Mouse (Mus musculus): Measurements from ENCODE around the gene B4galt7. TPM values are rescaled to one million over a fixed set of nuclear protein-coding genes. Genes with fewer than 3 reads are reported as not detected.

The B4galt7 gene
- 21.0 and 22.2 TPM in 2 replicates for polyA plus RNA-seq (2012)

DNA sequence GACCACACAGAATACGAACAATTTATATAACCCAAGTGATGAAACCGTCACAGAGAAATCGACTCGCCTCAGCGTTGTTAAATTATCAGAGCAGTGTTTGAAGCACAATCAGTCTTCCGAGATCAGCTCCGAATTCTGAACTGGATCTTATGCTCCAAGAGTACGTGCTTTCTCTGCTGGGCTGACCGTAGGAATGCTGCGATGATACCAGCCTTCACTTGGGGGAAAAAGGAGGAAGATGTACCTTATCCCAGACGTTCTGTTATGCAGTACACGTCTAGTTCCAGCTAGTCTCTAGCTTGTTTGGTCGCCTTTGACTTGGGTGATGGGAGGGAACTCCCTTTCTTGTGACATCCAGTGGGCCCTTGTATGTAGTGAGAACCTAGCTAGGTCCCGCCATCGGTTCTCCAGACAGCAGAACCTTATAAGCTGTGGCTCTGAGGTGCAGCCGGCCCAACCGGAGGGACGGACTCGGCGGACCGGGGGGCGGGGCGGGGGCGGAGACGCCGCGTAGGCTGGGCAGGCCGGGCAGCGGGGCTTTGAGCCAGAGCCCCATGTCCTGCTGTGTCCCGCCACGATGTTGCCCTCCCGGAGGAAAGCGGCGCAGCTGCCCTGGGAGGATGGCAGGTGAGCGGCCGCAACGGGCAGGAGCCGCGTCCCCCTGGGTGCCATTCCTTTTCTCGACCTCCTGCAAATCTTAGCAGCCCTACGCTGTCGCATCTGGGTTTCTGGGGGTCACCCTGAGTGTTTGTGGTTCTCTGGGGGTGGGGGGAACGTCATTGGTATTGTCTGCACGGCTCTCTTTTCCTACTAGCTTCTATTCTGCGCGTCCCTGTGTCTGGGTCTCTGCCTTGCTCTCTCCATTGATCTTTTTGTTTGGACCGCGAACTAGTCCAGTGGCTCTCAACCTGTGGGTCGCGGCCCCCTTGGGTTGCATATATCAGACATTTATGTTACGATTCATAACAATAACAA lies at the start of gene B4galt7:
TSS of gene B4galt7 (plus strand) at position 331 of the 975 bp plus-strand sequence.
- no peak for TF ChIP-seq GATA1 (IDR thresholded peaks at IDR 0.05; ENCODE audit: low read length)

DNA sequence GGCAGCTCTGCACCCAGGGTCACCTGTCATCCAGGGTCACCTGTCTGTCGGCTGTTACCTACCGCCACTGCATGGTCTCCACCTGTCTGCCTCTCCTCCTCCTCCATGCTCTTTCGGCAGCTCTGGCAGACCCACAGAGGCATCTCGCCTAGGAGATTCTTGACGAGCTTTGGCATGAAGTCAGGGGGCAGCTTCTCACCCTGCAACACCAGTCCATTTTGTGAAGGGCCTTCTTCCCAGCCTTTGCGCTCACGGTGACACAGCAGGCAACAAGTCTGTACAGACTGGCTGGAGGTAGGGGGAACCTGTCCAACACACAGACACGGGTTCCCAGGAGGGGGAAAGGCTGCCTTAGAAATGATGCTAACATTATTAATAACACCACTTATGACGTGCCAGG lies 43.8 kb upstream of the B4galt7 start:
- TF ChIP-seq GATA1 (IDR thresholded peaks at IDR 0.05; ENCODE audit: low read length): no peak

DNA sequence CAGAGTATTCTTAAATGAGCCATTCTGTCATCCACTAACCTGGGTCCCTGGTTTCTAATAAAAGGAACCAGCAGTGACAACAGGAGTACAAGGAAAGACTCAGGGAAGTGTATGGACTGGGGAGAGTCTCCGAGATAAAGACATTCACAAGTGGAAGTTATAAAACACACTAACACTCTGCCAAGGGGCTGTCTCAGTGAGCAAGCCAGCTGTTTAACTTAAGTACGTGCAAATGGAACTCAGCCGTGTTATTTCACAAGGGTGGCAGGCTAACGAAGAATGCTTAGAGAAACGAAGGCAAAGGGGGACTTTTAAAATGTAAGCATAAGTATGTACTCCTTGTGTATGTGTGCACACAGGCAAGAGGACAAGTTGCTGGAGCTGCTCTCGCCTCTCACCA lies 42.2 kb upstream of the B4galt7 start:
- TF ChIP-seq GATA1 (IDR thresholded peaks at IDR 0.05; ENCODE audit: low read length): no peak

DNA sequence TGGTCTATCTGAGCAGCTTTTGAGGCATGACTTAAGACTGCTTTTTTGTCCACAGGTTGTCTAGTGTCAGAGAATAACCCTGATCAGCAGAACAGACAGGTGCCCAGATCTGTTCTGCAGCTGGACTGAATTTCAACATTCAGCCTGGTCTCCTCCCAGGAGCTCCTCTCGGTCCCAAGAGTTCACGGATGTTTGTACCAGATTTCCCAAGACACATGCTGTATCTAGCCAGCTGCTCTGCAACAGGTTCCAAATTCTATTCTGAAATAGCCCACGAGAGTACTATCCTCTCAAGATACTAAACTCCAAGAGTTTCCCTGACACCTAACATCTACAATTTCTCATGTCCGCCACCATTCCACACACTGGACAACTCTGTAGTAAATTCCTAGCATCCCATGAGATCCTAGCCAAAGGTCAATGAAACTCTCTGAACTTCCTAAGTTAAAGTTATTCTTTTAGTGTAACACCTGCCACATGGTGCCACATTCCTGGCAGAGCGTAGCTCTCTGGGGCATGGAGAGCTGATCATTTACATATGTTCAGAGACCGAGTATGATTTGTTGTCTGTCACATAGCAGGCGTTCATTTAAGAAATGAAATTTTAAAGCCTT lies 36.3 kb upstream of the B4galt7 start:
- no peak for TF ChIP-seq GATA1 (IDR thresholded peaks at IDR 0.05; ENCODE audit: low read length)

DNA sequence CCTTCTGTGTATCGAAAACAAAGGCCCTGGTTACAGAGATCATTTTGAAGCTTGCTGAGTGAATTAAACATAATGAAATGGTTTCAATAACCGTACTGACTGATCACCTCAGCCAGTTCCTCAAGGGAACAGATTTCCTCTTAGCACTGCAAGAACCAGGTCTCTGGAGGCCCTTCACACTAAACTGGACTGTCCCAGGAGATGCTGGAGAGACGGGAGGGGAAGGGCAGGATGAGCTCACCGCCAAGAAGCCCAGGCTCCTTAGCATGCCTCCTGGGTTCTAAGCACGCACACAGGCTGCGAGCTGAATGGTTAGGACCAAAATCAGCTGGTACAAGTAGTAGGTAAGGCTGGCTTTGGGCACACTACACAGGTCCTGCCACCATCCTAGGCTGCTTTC lies 32.7 kb upstream of the B4galt7 start:
- TF ChIP-seq GATA1 (IDR thresholded peaks at IDR 0.05; ENCODE audit: low read length): no peak

DNA sequence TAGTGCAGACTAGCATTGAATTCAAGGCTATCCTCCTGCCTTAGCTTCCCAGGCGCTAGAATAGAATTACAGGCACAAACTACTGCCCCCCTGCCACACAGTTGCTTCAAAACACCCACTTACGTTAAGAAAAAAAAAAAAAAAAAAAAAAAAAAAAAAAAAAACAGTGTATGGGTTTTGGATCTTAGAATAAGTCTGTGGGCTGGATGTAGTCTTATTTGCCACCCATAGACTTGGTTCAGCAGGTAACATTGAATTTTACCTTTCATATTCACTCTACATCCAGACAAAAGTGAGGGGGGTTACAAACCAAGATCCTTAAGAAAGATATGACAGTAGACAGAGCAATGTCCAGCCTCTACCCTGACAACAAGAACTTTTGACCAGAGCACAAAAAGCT lies 31.7 kb upstream of the B4galt7 start:
- TF ChIP-seq GATA1 (IDR thresholded peaks at IDR 0.05; ENCODE audit: low read length): no peak

DNA sequence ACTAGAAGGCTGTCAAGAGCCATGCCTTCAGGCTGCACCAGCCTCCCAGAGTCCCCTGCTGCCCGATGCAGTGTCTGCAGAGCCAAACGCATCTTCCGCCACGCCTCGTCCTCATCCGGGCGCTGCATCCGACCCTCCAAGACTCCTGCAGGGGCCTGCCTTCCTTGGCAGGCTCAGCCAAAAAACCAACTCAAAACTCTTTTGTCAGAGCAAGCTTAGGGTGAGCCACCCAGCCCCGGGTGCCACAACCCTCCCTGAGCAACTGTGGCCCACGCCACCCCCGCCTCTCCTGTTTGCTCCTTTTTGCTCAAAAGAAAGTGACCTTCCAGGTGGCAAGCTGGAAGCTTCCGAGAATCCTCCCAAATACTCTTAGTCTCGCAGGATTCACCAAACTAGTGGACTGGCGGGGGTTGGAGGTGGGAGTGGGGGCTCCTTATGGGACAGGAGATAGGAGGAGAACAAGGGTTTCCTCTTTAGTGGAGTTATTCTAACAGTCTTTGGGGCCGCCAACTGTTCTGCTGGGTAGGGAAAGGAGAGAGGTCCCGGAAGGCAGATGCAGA lies 29.9 kb upstream of the B4galt7 start:
- TF ChIP-seq GATA1 (IDR thresholded peaks at IDR 0.05; ENCODE audit: low read length): no peak

DNA sequence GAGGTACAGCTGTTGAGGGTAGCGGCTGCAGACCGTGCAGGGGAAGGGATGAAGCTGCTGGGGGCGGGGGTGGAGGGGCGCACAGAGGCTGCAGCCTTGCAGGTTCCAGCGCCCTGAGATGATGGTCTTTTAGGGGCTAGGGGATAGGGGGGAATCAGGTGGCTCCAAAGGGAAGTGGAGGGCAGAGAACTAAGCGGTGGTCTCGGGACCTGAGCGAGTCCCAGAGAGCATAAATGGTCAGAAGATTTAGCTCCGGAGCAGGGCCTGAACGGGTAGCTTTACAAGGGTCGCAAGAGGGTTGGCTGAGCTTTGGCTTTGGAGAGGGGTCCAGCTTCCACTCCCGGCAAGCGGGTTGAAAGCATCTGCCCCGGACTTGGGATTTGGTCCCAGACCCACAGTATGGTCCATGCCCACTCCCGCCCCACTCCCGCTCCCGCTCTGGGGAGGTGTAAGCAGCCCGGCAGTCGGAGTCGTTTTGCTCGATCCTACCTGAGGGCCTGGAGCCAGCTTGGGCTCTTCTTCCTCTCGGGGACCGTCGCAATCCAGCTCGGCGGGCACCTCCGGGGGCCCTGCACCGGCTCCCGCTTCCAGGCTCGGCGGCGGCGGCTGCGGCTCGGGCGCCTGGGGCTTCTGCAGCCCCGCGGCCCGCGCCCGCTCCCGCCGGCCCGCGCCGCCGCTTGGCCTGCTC lies 29.3 kb upstream of the B4galt7 start:
- no peak for TF ChIP-seq GATA1 (IDR thresholded peaks at IDR 0.05; ENCODE audit: low read length)

DNA sequence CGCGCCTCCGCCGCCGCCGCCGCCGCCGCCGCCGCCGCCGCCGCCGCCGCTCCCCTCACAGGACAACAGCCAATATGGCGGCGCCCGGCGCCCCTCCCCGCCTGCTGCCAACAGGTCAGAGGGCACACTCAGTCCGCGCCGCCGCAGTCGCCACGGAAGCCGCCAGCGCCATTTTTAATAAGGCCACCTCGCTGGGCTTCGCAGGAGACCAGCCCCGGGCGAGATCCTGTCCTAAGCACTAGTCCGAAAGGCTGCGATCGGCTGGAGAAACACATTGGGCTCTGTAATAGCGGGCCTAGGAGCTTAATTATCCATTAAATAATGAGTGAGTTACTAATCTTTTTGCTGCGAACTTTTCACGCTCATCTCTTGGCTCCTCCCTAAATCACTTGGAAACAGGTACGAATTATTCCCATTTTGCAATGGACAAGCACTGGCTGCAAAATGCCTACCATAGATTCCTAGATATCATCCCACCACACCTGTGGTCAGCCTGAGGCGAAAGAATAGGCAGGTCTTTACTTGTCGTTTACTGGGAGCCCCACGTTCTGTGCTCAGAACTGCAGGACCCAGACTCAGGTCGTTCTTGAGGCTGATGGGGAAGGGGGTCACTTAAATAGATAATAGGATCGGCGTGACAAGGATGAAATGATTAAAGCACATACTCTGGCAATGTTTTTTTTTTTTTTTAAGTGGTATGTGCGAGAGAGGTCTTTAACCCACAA lies 28.5 kb upstream of the B4galt7 start, which contains the start of gene Fam193b:
TSS of gene Fam193b (minus strand) at position 94 of the 725 bp plus-strand sequence.
- no peak for TF ChIP-seq GATA1 (IDR thresholded peaks at IDR 0.05; ENCODE audit: low read length)

DNA sequence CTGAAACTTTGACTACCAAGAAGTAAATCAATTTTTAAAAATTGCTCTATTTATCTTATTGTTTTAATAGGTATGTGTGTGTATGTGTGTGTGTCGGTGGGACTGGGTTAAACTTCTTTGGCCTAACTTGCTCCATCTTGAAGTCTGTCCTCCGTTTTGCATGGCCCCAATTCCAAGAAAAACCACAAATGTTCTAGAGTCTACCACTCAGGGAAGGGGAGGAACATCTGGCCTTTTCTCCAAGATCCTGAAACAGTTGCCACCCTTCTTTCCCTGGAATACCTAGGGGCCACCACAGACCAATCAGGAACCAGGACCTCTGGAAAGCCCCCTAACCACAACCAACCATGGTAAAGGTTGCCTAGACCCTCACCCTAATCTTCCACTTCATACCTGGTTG lies 27.7 kb upstream of the B4galt7 start:
- TF ChIP-seq GATA1 (IDR thresholded peaks at IDR 0.05; ENCODE audit: low read length): no peak

DNA sequence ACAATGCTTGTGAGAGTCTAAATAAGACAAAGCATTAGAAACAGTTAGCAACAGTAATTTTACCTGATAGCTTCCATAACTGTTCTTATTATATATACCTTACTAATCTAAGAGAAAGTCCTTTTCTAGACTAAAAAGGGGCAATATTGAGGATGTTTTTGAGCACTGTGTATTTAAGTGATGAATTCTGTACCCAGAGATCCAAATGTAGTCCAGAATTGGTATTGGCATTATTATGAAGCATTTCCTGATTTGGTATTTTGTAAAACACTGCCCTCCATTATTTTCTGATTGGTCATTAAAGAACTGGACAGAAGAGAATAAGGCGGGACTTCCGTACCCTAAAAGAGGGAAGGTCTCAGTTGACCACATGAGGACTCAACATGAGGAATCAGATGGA lies 26.3 kb upstream of the B4galt7 start, which contains the start of gene Tmed9:
TSS of gene Tmed9 (plus strand) at position 301 of the 400 bp plus-strand sequence.
- TF ChIP-seq GATA1 (IDR thresholded peaks at IDR 0.05; ENCODE audit: low read length): no peak

DNA sequence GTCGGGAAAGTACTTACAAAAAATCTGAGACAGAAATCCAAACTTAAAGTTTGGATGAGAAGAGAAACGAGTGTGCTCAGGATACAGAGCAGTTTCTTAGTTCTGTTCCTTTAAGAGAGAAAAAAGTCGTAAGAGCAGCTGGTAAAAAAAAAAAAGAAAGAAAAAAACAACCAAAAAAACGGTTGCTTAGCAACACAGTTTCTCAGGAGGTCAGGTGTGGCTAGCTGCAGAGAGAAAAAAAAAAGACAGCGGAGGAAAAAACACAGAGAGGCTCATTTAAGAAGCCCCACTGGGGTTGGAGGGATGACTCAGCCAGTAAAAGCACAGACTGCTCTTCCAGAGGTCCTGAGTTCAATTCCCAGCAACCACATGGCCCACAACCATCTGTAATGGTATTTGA lies 25.4 kb upstream of the B4galt7 start:
- no peak for TF ChIP-seq GATA1 (IDR thresholded peaks at IDR 0.05; ENCODE audit: low read length)

DNA sequence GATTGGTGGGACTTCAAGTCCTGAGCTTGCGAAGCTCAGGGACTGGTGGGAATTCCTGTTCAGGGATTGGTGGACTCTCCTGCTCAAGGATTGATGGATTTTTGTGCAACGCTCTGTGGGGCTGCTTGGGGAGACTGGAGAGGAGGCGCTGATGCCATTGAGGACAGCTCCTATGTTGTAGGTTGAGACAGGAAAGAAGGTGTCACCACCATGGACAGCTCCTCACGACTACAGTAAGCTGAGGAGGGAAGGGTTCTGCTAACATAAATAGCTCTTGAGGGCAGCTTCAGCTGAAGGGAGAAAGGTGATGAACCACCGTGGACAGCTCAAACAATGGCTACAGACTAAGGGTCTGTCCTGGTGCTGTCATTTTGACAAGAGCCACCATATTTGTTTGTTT lies 23.8 kb upstream of the B4galt7 start:
- TF ChIP-seq GATA1 (IDR thresholded peaks at IDR 0.05; ENCODE audit: low read length): no peak

DNA sequence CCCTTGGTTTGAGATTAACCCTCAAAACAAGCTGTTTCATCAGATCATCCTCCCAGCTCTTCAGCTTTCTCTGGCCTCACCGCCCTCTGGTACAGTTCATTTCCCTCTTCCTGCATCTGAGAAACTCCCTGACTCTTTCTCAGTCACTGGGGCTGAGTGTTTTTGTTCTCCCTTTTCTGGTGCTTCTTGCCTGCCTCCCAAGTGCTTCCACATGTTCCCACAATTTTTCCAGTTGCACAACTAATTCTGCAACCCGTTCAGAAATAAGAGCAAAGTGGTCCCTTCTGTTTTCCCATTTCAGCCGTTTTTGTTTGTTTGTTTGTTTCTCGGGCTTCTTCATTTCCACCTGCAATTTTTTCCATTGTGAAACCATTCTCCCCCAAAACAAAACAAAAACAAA lies 21.6 kb upstream of the B4galt7 start:
- TF ChIP-seq GATA1 (IDR thresholded peaks at IDR 0.05; ENCODE audit: low read length): no peak

DNA sequence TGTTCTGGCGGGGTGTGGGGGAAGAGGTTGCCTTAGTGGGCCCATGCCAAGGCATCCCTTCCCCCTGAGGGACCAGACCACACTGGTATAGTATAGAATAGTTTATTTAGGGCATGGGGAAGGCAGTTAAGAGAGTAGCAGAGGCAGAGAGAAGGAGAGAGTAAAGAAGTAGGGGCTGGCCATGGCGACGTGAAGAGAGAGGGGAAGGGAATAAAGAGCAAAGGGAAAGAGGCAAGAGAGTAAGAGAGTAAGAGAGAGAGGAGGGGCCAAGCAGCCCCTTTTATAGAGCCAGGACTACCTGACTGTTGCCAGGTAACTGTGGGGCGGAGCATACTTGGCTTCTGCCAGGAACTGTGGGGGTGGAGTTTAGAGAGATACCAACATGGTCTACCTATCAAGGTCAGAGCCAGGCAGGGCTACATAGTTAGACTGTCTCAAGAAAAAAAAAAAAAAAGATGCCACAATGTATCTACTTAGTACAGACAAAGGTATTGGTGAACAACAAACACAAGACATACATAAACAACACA lies 7.7 kb upstream of the B4galt7 start:
- no peak for TF ChIP-seq GATA1 (IDR thresholded peaks at IDR 0.05; ENCODE audit: low read length)

Data from G1E-ER4 (cell line).